Mouse (Mus musculus) liver, adult 2 months (tissue): ENCODE data around the gene Aicda.

Source experiments
- CTCF ChIP-seq: fragments of 200-500 bp; IDR thresholded peaks from 2 replicates; pipeline ENCODE4 v1.5.1; 2011; ENCODE audit warnings: low read depth, low read length, control low read depth
- POLR2A ChIP-seq: fragments of 200-500 bp; IDR thresholded peaks from 2 replicates; pipeline ENCODE4 v1.6.1; 2011; ENCODE audit warnings: low read length, control low read depth; ENCODE audit not compliant: insufficient read depth; ENCODE audit errors: extremely low read depth

GRCm38 (mm10) chr6:122591027-122591758 is 37.6 kb downstream of the Aicda start:
- TF ChIP-seq POLR2A (no peak), CTCF (no peak)
